Mouse (Mus musculus) left cerebral cortex, adult 18-20 months (tissue): ENCODE measurements around the gene Oxnad1. TPM values are rescaled to one million over a fixed set of nuclear protein-coding genes. Genes with fewer than 3 reads are reported as not detected.
"Not testable (repeated sequence)": the region's sequence is repeated elsewhere in the genome, so short reads cannot be mapped to it uniquely, and the experiment has no call there.

Experiments used
- DNase-seq, 2 experiments: peaks; one replicate each; pipeline ENCODE4 v3.0.0; 2021 to 2022; ENCODE audit warnings: low spot score in 2 of 2, mixed read lengths in 1 of 2
- total RNA-seq, 2 experiments: library from RNA; stranded (reverse); gene quantifications; 2 replicates each; pipeline ENCODE4 v1.2.3; 2021

Gene Oxnad1
- total RNA-seq, 2 experiments from 2014 or later, result 13.3 to 15.0 TPM

DNA sequence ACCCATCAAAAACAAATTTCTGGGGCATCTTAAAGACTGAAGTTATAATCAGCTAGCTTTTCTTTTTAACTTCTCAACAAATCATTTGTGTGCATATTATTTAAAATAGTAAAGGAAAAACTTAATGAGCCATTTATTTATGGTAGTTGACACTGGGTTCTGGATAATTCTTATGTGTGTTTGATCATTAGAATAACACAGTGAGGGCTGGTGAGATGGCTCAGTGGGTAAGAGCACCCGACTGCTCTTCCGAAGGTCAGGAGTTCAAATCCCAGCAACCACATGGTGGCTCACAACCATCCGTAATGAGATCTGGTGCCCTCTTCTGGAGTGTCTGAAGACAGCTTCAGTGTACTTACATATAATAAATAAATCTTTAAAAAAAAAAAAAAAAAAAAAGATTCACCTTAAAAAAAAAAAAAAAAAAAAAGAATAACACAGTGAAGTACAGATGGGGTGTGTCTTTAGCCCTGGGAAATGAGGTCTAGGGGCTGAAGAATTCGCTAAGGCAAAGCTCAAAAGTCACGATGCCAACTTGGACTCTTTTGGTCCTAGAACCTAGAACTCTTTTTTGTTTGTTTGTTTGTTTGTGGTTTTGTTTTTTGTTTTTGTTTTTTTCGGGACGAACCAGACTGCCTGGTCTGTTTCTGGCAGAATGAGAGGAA is 2.5 kb downstream of the Oxnad1 start:
- not testable (repeated sequence) for DNase-seq

DNA sequence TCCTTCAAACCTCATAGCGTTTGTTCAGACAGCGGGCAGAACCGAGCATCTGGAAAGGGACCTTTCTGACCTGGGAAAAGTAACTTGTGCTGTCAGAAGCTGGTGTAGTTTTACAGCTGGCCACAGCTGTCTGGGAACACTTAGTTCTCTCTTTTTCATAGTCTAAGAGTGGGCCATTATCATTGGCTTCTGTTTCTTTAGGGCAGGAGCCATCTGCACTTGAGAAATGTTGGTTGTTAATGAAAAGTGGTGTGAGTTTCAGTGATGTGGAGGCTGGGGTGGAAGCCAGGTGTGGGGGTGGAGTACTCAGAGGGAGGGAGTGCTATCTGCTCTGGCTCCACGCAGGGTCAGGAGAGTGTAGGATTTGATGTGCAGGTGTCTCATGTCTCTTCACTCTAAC is 6.0 kb downstream of the Oxnad1 start:
- no peak for DNase-seq

DNA sequence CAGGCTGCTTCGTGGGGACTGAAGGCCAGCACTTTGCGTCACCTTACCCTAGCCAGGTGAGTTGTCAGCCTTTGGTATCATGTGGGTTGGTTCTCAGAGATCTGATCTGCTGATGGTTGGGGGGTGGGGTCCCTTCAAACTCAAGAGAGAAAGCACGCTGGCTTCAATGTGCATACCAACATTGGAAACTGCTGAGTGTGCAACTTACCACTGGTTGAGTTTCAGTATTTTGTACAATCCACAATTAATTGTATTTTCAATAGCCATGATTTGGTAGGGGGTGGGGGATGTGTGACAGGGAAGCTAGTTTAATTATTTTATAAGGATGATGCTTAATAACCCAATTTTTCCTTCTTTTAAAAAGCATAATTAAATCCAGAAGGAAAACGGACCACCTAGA is 6.5 kb downstream of the Oxnad1 start:
- no peak for DNase-seq

DNA sequence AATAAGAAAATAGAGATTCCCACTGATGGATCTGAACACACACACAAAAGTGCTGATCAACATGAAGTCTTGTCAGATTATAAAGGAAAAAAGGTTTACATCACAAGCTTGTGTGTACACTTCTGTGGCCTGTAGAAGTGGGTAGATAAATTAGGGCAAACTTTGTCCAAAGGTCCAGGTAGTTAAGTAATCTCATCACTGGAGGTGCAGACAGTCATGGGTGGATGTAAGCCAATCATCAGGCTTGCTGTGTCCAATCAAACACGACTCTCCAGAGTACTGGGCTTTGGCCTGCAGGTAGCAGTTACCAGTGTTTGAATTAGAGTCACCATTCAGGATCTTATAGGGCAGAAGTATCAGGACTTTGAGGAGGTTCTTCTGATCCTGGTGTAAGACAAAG is 7.8 kb downstream of the Oxnad1 start:
- DNase-seq, result no peak

DNA sequence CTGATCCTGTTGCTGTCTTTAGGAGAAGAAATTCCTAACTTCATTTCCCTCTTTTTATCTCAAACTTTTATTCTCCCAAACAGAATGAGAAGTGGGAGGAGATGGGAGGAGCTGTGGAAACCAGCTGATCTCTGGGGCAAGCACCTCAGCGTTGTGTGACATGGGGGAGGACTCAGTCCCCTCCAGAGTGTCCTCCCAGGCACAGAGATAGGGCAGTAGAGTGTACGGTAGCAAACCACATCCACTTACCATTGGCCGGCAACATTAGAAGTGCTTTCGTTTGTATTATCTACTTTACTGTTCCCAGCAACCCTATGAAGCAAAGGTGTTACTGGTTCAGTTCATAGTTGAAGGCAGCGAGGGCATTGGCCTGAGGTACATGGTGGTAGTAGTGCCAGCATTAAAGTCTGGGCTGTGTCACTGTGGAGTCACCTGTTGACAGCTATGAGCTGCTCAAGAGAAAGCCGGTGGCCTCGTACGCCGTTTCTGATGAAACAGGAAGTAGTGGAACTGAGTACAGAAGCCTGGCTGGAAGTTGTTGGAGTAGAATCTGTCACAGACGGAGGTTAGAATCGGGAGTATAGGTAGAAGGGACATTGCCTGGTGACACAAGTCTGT is 8.4 kb downstream of the Oxnad1 start:
- no peak for DNase-seq

DNA sequence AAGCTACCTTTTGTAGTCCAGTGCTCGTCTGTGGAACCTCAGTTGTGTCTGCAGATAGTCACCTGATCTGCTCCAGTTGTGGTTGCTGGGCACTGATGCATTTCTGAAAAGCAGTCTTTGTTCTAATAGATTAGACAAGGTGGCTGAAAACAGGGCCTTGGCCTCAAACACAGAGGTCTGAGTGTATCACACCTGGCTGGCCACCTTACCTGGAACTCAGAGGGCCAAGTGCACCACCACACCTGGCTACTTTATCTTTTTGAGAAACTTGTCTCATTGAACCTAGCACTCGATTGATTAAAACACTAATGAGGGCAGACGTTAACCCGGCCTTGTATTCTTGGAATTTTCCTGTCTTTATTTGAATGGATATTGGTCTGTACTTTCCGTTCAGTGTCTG is 10.5 kb downstream of the Oxnad1 start:
- no peak for DNase-seq

DNA sequence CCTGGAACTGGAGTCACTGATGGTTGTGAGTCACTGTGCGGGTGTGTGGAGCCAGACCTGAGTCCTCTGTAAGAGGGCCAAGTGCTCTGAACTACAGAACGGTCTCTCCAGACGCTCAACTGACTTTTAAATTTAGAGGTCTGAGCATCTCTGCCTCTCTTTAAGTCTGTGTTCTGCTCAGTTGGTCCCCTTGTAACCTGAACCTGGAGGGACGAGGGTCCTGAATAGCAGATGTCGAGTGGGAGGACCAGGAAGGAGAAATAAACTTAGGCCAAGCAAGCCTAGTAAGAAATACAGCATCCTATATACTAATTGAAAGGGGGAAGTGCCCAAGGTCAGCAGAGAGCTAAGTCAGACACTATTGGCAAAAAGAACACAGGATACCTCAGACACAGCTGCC is 11.6 kb downstream of the Oxnad1 start:
- DNase-seq, result no peak

DNA sequence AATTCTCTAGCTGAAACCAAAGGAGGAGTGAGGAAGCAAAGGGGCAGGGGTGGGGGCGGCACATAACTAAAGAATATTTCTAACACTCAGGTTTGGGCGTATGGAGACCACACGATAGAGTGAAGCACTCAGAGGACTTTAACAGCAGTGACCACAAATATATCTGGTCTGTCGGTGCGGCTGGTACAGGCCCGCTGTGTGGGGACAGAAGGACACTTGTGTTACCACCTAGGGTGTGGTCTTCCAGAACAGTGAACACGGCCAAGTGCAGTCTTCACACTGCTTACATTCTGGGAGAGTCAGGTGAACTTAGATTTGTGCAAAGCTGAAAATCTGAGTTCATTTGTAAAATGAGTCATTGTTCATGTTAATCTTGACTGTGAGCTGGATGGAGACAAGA is 12.5 kb downstream of the Oxnad1 start:
- DNase-seq, result no peak

DNA sequence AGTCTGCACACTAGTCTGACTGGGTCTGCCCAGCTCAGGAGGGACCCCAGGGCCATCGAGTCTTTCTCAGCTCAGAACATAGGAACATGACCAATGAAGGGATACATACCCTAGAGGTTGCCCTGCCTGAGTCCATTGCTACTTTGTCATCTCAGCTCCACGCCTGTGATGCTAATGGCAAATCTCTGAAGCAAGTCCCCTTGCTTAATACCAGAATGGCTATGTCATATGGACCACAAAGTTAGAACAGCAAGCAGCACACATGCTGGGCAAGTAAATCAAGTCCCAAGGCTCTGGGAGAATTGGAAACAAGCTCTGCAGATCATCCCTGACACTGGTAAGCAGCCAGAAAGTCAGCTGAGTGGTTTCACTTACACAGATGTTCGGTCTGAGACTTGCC is 13.8 kb downstream of the Oxnad1 start:
- DNase-seq, result no peak

DNA sequence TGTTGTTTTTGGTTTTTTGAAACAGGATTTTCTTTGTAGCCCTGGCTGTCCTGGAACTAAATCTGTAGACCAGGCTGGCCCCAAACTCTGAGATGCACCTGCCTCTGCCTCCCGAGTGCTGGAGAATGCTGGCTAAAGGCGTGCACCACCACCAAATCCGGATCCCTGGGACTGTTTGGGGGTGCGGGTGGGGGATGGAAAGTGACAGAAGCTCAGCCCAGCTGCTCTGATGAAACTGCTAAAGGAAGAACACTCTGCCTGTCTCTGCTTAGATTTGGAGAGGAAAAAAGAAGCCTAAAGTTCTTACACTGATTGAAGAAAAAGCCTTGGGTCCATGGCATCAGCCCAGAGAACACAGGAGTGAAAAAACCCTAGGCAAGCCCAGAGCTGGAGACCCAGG is 18.4 kb downstream of the Oxnad1 start:
- DNase-seq, result no peak

DNA sequence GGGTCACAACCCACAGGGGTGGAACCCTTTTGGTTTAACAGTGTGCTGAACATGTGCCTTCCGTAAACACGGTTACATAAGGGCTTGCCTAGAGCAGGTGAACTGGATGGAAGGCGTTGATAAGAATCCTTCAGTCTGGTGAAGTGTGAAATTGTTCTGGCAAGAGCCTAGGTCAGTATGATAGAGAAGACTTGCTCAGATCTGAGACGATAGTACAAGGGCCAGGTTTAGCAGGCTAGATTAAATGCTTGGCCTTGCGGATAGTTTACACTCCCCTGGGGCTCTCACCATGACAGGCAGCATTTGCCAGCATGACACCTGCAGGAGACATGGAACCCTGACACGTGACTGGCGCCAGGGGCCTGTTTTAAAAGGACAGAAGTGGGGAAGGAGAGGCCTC is 20.5 kb downstream of the Oxnad1 start:
- DNase-seq, result no peak

DNA sequence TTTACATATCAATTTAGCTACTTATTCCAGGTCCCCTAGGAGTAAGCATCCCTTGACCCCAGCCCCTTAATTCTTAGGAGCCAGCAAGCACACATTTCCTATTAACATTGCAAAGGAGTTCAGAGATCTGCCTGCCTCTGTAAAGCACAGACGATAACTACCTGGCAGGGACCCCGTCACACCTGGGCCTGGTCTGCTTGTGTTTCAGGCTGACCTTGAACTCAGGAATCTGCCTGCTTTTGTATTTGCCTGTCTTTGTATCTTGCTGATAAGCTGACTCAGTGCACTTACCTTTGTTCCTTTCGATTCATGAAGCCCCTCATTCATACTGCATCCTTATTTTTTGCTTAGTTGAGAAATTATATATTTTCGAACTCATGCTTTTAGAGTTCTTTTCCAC is 21.7 kb downstream of the Oxnad1 start:
- no peak for DNase-seq

DNA sequence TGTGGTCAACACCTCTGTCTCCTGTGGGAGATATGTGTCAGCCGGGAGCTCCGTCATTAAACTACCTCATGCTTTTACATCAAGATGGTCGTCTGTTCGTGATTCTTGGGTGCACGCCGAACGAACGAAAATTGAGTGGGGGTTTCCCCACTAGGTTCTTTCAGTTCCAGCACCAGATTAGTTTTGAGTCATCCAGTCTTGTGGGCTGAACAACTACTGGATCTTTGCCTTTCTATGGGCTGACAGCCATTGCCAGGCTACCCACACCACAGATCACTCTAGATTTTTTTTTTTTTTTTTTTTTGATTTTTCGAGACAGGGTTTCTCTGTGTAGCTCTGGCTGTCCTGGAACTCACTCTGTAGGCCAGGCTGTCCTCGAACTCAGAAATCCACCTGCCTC is 26.9 kb downstream of the Oxnad1 start:
- DNase-seq, result not testable (repeated sequence)

DNA sequence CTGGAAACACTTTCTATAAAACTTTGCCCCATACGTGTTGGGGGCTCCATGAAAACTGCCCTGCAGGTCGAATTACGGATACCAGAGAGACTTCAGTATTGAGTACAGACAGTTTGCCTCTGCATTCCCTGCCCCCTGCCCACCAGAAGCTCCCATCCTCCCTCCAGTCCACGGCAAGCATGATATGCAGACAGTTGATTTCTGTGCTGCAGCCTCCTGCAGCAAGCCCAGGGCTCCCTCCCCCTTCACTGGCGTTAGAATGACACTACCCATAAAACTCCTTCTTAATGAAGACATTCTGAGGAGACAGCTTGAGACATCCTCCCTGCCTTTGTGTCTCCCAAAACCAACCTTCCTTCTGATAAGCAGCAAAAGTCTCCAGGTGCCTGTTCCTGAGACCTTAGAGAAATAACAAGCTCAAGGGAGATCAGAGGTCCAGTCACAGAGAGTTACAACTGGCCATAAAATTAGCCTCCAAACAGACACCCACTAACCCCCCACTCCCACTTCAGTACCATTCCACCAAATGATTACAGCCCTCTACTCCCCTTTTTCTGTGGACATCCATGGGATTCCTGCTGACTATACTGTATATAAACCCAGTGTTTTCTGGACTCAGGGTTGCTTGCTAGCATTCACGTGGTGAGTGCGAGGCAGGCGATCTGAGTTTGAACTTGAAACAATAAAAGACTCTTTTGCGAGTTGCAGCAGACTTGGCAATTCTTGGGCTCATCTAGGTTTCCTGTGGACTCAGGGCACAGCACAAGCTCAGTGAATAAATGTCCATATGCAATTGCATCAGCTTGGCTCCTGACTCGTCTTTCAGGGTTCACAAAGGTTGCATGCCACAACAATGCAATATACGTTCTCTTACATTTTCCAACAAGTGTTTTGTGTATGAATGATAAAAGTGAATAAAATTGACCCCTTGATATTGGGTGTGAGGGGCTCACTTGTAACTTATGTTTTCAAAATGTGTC is 36.1 kb downstream of the Oxnad1 start:
- DNase-seq, result no peak

DNA sequence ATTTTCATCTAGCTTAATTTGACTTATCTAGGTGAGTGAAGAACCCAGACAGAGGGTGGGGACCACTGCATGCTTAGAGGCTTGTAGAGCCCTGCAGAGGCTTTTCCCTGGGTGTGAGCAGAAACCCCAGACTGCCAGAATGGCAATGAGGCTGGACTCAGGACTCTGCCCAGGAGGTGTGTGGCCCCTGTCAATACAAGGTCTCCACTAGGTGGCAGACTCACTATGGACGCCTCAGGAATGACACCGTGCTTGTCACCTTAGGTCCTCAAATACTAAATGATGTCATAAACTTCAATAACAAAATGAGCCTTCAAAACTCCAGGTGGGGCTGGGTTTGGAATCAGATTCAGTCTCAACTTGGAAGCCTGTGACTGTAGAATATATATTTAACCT is 36.7 kb downstream of the Oxnad1 start:
- DNase-seq, result no peak

DNA sequence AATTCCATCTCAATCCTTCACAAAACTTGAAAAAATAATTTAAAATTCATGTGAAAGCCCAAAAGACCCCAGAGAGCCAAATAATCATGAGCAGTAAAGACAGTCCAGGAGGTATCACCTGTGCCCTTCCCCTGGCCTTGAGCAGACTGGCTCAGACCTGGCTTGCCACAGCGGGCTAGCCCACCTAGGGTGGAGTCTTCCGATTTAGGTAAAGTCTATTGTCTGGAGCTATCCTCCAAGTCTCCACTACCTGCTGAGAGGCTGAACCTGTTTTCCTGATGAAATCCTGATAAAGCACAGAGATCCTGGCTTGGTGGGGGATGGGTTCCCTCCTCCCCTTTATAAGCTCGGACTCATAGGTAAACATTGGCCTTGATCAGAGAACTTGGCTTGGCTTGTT is 39.1 kb downstream of the Oxnad1 start:
- no peak for DNase-seq

DNA sequence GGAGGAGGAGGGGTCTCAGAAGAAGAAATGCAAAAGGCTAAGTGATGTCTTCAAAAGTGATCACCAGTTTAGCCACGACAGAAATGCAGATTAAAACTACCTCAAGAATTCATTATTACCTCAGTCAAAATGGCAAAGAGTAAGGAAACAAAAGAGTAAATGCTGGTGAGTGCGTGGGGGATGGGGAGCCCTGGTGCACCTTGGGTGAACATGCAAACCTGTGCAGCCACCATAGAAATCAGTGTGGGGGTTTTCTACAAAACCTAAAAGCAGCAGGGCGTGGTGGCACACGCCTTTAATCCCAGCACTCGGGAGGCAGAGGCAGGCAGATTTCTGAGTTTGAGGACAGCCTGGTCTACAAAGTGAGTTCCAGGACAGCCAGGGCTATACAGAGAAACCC is 40.1 kb downstream of the Oxnad1 start:
- DNase-seq, result not testable (repeated sequence)

DNA sequence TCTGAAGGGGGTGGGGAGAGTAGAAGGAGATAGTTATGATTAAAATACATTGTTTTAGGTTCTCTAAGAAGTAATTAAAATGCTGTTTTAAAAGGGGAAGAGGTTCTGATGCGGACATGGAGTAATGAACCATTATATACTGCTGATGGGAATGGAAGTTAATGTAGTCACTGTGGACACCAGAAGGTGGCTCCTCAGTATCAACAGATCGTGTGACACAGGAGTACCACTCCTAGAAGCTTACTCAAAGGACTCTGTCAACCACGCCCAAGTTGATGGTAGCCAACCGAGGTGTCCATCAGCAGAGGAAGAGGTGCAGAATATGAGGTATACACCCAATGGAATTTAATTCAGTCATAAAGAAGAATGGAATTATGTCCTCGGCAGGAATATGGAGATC is 43.2 kb downstream of the Oxnad1 start:
- DNase-seq, result no peak

DNA sequence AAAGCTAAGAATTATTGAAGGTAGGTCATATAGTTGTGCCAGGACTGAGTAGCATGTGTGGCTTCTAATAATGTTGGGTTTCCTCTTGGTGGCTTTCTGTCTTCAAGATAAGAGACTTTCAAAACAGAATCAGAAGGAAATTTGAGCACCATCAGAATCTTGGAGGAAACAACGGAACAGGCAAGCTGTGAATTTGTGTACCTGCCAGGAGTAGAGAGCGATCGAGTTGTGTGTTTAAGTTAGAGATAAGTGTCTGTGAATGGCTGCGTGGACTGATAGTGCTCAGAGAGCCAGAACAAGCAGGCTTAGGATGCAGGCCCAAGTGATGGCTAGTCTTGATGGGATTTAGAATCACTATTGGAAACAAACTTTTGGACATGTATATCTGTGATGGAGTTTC is 46.7 kb downstream of the Oxnad1 start:
- DNase-seq, result no peak

DNA sequence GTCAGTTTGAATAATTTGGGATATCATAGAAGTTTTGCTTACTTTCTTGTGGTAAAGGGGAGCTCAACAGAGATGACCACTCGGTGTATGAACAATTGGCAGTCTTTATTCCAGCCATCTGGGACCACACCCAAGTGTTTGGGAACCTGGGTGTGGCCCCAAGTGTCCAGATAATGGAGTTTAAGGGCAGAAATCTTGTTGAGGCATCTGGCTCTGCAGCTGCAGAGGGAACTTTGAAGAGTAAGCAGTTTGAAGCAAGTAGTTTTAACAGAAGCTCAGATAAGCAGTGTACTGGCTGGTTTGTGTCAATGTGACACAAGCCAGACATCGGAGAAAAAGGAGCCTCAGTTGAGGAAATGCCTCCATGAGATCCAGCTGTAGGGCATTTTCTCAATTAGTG is 49.1 kb downstream of the Oxnad1 start:
- no peak for DNase-seq

DNA sequence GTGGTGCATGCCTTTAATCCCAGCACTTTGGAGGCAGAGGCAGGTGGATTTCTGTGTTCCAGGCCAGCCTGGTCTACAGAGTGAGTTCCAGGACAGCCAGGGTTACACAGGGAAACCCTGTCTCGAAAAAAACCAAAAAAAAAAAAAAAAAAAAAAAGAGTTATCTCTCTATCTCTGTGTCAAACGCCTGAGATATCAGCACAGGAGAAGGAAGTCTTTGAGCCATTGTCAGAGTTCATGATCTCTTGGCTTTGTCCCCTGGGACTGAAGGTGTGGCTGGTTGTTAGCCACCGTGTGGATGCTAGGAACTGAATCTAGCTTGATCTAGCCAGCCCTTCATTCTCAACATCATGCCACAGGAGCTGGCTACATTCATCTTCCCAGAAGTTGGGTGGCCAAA is 51.3 kb downstream of the Oxnad1 start:
- DNase-seq, result not testable (repeated sequence)

DNA sequence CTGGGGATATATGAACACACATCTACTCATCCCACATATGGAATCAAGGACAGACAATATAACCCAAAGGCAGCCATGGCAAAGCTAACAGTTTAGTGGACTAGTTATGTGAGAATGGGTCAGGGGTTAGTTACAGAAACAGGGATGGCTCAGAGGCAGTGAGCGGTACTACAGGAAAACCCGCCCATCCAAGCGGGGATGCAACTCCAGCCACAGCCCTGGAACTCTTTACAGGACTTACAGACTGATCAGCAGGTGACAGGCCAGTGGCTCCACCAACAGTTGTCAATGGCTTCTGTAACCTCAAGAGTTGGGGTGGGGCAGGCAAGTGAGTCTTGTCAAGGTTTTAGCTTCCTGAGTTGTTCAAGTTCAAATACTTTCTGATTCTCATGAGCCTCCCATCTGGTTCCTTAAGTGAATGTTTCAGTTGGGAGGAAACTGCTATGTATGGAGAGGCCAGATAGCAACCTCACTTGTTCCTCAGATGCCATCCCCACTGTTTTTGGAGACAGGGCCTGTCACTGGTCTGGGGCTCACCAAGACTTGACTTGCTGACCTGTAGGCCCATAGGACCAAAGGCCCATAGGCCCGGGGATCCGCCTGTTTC is 55.3 kb downstream of the Oxnad1 start:
- DNase-seq, result no peak
